Mouse (Mus musculus) CH12.LX (cell line): ENCODE results near the gene Ttc23l. TPM values are rescaled to one million over a fixed set of nuclear protein-coding genes. Genes with fewer than 3 reads are reported as not detected.
A peak's percentile ranks its signal among the peaks of the same experiment; 100 is the strongest.

Experiments
- DNase-seq: peaks from one replicate; pipeline ENCODE4 v3.0.0-alpha.2; 2013; ENCODE audit errors: extremely low read depth
- H3K27ac ChIP-seq: 2 replicates; pipeline ENCODE4 v1.5.1; 2012; ENCODE audit warnings: low read depth, mild to moderate bottlenecking, control low read depth, moderate library complexity; ENCODE audit not compliant: insufficient read depth
- H3K27me3 ChIP-seq: replicated peaks from 2 replicates; pipeline ENCODE3; 2012; ENCODE audit warnings: inconsistent platforms
- H3K36me3 ChIP-seq, 2 experiments: replicated peaks in 1 of 2; 2 replicates each; pipeline versions ENCODE3 to v1.6.1; 2012; ENCODE audit warnings: inconsistent platforms in 1 of 2, low read length in 1 of 2, mild to moderate bottlenecking in 1 of 2, mixed read lengths in 1 of 2, moderate library complexity in 1 of 2; ENCODE audit not compliant: control insufficient read depth in 1 of 2, insufficient read depth in 1 of 2
- H3K4me1 ChIP-seq, 2 experiments: 2 replicates each; pipeline ENCODE4 v1.6.1; 2012; ENCODE audit warnings: inconsistent platforms in 1 of 2, moderate library complexity in 1 of 2; ENCODE audit not compliant: insufficient read depth in 2 of 2, control insufficient read depth in 1 of 2
- H3K4me2 ChIP-seq: 2 replicates; pipeline ENCODE4 v1.6.1; 2012; ENCODE audit warnings: low read depth, mild to moderate bottlenecking, control low read depth; ENCODE audit not compliant: poor library complexity, insufficient read depth, severe bottlenecking
- H3K4me3 ChIP-seq, 3 experiments: fragments of 150-350 bp in 1 of 3; sonication (generic) in 1 of 3; replicated peaks in 1 of 3; 2 replicates each; pipeline versions ENCODE3 to v1.5.1; 2011 to 2012; ENCODE audit warnings: low read depth in 2 of 3, low read length in 2 of 3, mild to moderate bottlenecking in 2 of 3, moderate library complexity in 2 of 3, control low read depth in 1 of 3, improper control_type of control experiment in 1 of 3, inconsistent platforms in 1 of 3, mixed read lengths in 1 of 3; ENCODE audit not compliant: poor library complexity in 1 of 3
- H3K79me2 ChIP-seq: replicated peaks from 2 replicates; pipeline ENCODE4 v1.6.1; 2012; ENCODE audit warnings: mild to moderate bottlenecking, moderate library complexity; ENCODE audit not compliant: control insufficient read depth, poor library complexity, insufficient read depth, severe bottlenecking; ENCODE audit errors: extremely low read depth
- H3K9ac ChIP-seq: 2 replicates; pipeline ENCODE4 v1.6.1; 2012; ENCODE audit warnings: low read depth, mild to moderate bottlenecking, control low read depth, moderate library complexity; ENCODE audit not compliant: insufficient read depth
- H3K9me3 ChIP-seq: replicated peaks from 2 replicates; pipeline ENCODE3; 2012; ENCODE audit warnings: low read length, inconsistent platforms, mixed read lengths
- BHLHE40 ChIP-seq: IDR thresholded peaks from 2 replicates; pipeline ENCODE4 v1.6.1; 2011; ENCODE audit warnings: mild to moderate bottlenecking, low read depth, low read length, improper control_type of control experiment
- CHD2 ChIP-seq: IDR thresholded peaks from 2 replicates; pipeline ENCODE4 v1.6.1; 2011; ENCODE audit warnings: low read length, improper control_type of control experiment
- E2F4 ChIP-seq: IDR thresholded peaks from 2 replicates; pipeline ENCODE4 v1.6.1; 2011; ENCODE audit warnings: low read depth, low read length, improper control_type of control experiment; ENCODE audit not compliant: insufficient replicate concordance
- ELF1 ChIP-seq: IDR thresholded peaks from 2 replicates; pipeline ENCODE4 v1.6.1; 2014; ENCODE audit warnings: low read depth, mild to moderate bottlenecking, inconsistent platforms, low read length, improper control_type of control experiment
- EP300 ChIP-seq: IDR thresholded peaks from 2 replicates; pipeline ENCODE4 v1.6.1; 2011; ENCODE audit warnings: low read length, improper control_type of control experiment
- GABPA ChIP-seq: IDR thresholded peaks from 2 replicates; pipeline ENCODE4 v1.6.1; 2012; ENCODE audit warnings: low read depth, low read length, improper control_type of control experiment, inconsistent platforms; ENCODE audit not compliant: insufficient replicate concordance
- HCFC1 ChIP-seq: IDR thresholded peaks from 2 replicates; pipeline ENCODE4 v1.6.1; 2012; ENCODE audit warnings: low read depth, mild to moderate bottlenecking, inconsistent platforms, low read length, improper control_type of control experiment
- JUND ChIP-seq: conservative IDR thresholded peaks from 2 replicates; pipeline ENCODE4 v1.6.1; 2011; ENCODE audit warnings: low read depth, low read length, improper control_type of control experiment
- MAX ChIP-seq: IDR thresholded peaks from 2 replicates; pipeline ENCODE4 v1.6.1; 2011; ENCODE audit warnings: low read length, improper control_type of control experiment
- MXI1 ChIP-seq: IDR thresholded peaks from 2 replicates; pipeline ENCODE4 v1.6.1; 2011; ENCODE audit warnings: mild to moderate bottlenecking, low read depth, low read length, improper control_type of control experiment
- NRF1 ChIP-seq: IDR thresholded peaks from 2 replicates; pipeline ENCODE4 v1.6.1; 2014; ENCODE audit warnings: low read depth, mild to moderate bottlenecking, inconsistent platforms, low read length, improper control_type of control experiment, moderate library complexity
- RCOR1 ChIP-seq: conservative IDR thresholded peaks from 2 replicates; pipeline ENCODE4 v1.6.1; 2012; ENCODE audit warnings: low read depth, mild to moderate bottlenecking, inconsistent platforms, low read length, improper control_type of control experiment
- SIN3A ChIP-seq: IDR thresholded peaks from 2 replicates; pipeline ENCODE4 v1.6.1; 2012; ENCODE audit warnings: low read length, improper control_type of control experiment, inconsistent platforms
- TBP ChIP-seq: conservative IDR thresholded peaks from 2 replicates; pipeline ENCODE4 v1.6.1; 2011; ENCODE audit warnings: low read depth, low read length, improper control_type of control experiment
- TCF12 ChIP-seq: IDR thresholded peaks from 2 replicates; pipeline ENCODE4 v1.6.1; 2014; ENCODE audit warnings: low read depth, mild to moderate bottlenecking, inconsistent platforms, low read length, improper control_type of control experiment
- USF1 ChIP-seq: IDR thresholded peaks from 2 replicates; pipeline ENCODE4 v1.6.1; 2014; ENCODE audit warnings: low read depth, mild to moderate bottlenecking, inconsistent platforms, low read length, improper control_type of control experiment
- ZKSCAN1 ChIP-seq: IDR thresholded peaks from 2 replicates; pipeline ENCODE4 v1.6.1; 2012; ENCODE audit warnings: low read depth, inconsistent platforms, low read length, improper control_type of control experiment, borderline replicate concordance
- ZMIZ1 ChIP-seq: IDR thresholded peaks from 2 replicates; pipeline ENCODE4 v1.6.1; 2012; ENCODE audit warnings: low read depth, mild to moderate bottlenecking, inconsistent platforms, low read length, improper control_type of control experiment
- ZNF384 ChIP-seq: IDR thresholded peaks from 2 replicates; pipeline ENCODE4 v1.6.1; 2012; ENCODE audit warnings: low read depth, low read length, improper control_type of control experiment, inconsistent platforms
- dilution Hi-C: fragments of 300-500 bp; cut with MboI; formaldehyde crosslinking; loops from 2 replicates; pipeline ENCODE4 v1.14.3; 2020; ENCODE audit warnings: low sequenced_read_pairs; ENCODE audit not compliant: extremely low pct_unique_long_range_greater_than_20kb, extremely low pct_ligation_motif_present
- in situ Hi-C: fragments of 300-500 bp; cut with MboI; formaldehyde crosslinking; loops from 3 replicates; pipeline ENCODE4 v1.14.3; 2019; ENCODE audit warnings: low sequenced_read_pairs, low pct_ligation_motif_present, low pct_unique_long_range_greater_than_20kb, mixed read lengths
- polyA plus RNA-seq: library from polyadenylated mRNA; unstranded; fragments of >175 nt; gene quantifications from 2 replicates; pipeline ENCODE4 v1.2.1, GENCODE M21; 2012; ENCODE audit warnings: low read depth; ENCODE audit not compliant: insufficient read length
- total RNA-seq, 2 experiments: library from RNA; depleted of rRNA; stranded (reverse); fragments of 300-350 nt in 1 of 2; fragments of >200 nt in 1 of 2; gene quantifications; 2 replicates each; pipeline ENCODE4 v1.2.3; 2012 to 2014

Gene Ttc23l
- total and polyA plus RNA-seq, 3 experiments = 0.15 to 0.31 TPM; not detected in 1

DNA sequence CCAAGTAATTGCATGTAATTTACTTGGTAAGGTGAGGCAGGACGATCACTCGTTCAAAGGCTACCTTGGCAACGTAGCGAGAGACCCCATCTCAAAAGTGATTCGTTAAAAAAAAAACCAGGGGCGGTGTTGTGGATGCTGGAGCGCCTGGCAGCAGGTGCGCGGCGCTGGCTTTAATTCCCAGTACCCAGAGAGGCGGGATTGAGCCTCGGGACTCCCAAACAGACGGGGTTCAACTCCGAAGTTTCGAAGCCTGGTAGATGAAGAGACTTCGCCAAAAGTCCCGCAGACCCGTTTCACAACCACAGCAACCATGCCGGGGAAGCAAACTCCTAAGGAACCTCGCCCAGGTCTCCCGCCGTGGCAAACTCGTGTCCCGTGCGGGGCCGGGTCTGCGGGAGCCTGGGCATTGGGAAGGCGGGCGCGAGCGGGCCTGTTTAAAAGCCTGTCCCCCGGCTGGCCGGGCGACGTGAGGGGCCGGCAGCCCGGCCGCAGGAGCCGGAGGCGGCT, 88.8 kb downstream of the Ttc23l start:
- DNase-seq = peak; percentile 16
- peak overlapping the region; percentile 98 for H3K9ac ChIP-seq
- dilution Hi-C loops = no loop called here
- no peaks in the 10 kb centered on the region for H3K27me3 ChIP-seq
- peak overlapping the region; percentile 91 for H3K4me2 ChIP-seq
- H3K27ac ChIP-seq = no peak overlapping the region
- H3K9me3 ChIP-seq = no peaks in the 10 kb centered on the region
- H3K36me3 ChIP-seq = peaks cover 0 to 10% of the 10 kb centered on the region in 2 experiments
- H3K4me3 ChIP-seq = peak overlapping the region; percentile 78 to 87 (median 81)
- TF ChIP-seq ZMIZ1 (no peak), MAX (peak; percentile 38; the same call in 1 of the 2 replicates), MXI1 (peak; percentile 49; the same call in 1 of the 2 replicates), ZNF384 (0 out of 2 replicates have a peak, but pooled peaks have one; percentile 6), E2F4 (no peak), BHLHE40 (peak; percentile 7; the same call in 1 of the 2 replicates), USF1 (no peak)
- peaks cover 4 to 19% of the 10 kb centered on the region in 2 experiments for H3K4me1 ChIP-seq
- H3K79me2 ChIP-seq = peaks cover 19% of the 10 kb centered on the region
- in situ Hi-C loops = no loop called here

DNA sequence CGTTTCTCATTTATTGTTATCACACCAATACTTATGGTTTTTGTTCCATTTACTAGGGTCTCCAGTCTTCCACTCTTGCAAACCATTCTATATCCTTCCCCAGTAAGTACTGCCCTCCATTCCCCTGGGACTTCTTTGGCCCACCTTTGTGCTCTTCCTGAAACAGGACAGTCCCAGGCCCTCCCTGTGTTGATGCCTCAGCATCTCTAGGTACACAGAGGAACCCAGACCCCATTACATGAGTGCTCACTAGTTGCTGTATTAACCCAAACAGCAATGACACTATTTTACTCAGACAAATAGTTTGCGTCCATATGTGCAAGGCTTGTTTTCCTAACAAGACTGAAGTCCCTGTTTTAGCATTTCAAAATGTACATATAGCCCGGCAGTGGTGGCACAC, 89.7 kb downstream of the Ttc23l start:
- H3K9ac ChIP-seq = no peak overlapping the region
- dilution Hi-C loops = no loop called here

DNA sequence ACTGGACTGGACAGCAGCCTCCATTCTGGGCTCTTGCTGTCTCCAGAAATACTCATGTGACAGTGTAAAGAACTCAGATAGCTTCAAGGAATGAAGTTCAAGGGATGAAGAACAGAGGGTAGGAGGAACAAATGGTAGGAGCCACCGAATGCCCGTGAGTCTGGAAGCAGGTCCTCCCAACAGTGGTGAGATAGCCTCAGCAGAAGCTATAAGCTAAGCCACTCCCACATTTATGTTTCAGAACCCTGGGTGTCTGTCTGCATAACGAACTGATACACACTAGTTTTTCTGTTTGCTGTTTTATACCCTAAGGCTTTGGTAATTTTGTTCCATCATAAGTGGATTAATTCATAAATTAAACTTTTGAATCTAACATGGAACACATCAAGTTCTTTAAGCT, 93.8 kb downstream of the Ttc23l start:
- H3K4me1 ChIP-seq = peaks cover 4 to 22% of the 10 kb centered on the region in 2 experiments
- H3K4me3 ChIP-seq = no peak overlapping the region
- no peaks in the 10 kb centered on the region for H3K9me3 ChIP-seq
- TF ChIP-seq ZMIZ1 (no peak), ZKSCAN1 (no peak), JUND (no peak), GABPA (no peak), SIN3A (no peak), NRF1 (no peak), EP300 (no peak), TCF12 (no peak), CHD2 (no peak), RCOR1 (no peak), HCFC1 (no peak)
- no peak overlapping the region for H3K4me2 ChIP-seq
- DNase-seq = no peak
- dilution Hi-C loops = no loop called here
- no peak overlapping the region for H3K9ac ChIP-seq
- in situ Hi-C loops = no loop called here
- H3K79me2 ChIP-seq = peaks cover 21% of the 10 kb centered on the region
- no peak overlapping the region for H3K27ac ChIP-seq
- peaks cover 6 to 41% of the 10 kb centered on the region in 2 experiments for H3K36me3 ChIP-seq
- no peaks in the 10 kb centered on the region for H3K27me3 ChIP-seq

More for the DNA sequence above, 89.7 kb downstream of the Ttc23l start:
- TF ChIP-seq ZKSCAN1 = no peak
- TF ChIP-seq TBP = no peak
- TF ChIP-seq ELF1 = no peak
- TF ChIP-seq, all 38 proteins: peak for 0
- H3K27ac ChIP-seq = no peak overlapping the region
- H3K27me3 ChIP-seq = no peaks in the 10 kb centered on the region
- H3K79me2 ChIP-seq = peaks cover 22% of the 10 kb centered on the region
- peaks cover 0 to 12% of the 10 kb centered on the region in 2 experiments for H3K36me3 ChIP-seq
- in situ Hi-C loops = no loop called here
- peaks cover 4 to 24% of the 10 kb centered on the region in 2 experiments for H3K4me1 ChIP-seq
- H3K4me3 ChIP-seq = no peak overlapping the region
- DNase-seq = no peak
- H3K4me2 ChIP-seq = peak overlapping the region; percentile 91; the same call in 1 of the 2 replicates
- no peaks in the 10 kb centered on the region for H3K9me3 ChIP-seq
